Mouse (Mus musculus) olfactory bulb, adult 2 months (tissue): ENCODE measurements around the gene Slc25a40.

Experiments
- CTCF ChIP-seq: fragments of 200-500 bp; IDR thresholded peaks from 2 replicates; pipeline ENCODE4 v1.5.1; 2012; ENCODE audit warnings: low read depth, mild to moderate bottlenecking, low read length, moderate library complexity; ENCODE audit not compliant: insufficient read depth
- POLR2A ChIP-seq: fragments of 200-500 bp; IDR thresholded peaks from 2 replicates; pipeline ENCODE4 v1.6.1; 2012; ENCODE audit warnings: mild to moderate bottlenecking, low read depth, low read length, moderate library complexity; ENCODE audit not compliant: insufficient read depth

DNA sequence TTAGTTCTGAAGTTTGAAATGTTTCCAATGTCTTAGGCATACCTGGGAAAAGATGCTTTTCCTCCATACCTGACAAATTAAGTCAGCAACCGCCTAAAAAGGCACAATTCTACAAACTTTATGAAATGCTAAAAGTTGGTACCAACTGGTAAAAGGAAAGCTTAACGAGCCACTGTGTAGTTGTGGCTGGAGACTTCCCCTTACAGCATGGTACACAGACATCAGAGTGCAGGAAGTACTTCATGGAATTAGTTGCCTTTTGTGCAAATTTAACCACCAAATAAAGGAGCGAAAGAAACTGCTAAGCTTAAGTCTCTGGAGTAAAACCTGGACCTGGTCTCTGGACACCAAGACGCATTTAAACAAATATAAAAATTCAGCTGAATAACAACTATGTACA, 69.1 kb downstream of the Slc25a40 start:
- TF ChIP-seq CTCF (no peak), POLR2A (no peak)
